17 mouse cellular contexts compared by ENCODE assay signal in genomic region chr12:118562226-118562625, GRCm38 (mm10).
DNase-seq lines count a peak whose midpoint lies in the region; ATAC-seq lines count a peak whose summit lies in the region.
"Had no signal": no experiment of that assay in that cellular context is flagged by ENCODE, and none has a peak within 500 bp of the region (broad histone marks: within the 10 kb centered on the region; RNA-seq: fewer than 3 reads in every experiment).

No protein-coding gene starts in this region.

- no peak overlapping the region for H3K4me3 ChIP-seq in embryonic facial prominence, embryonic 14.5 days (ENCODE audit: low read depth, low read length)
- H3K4me3 ChIP-seq in embryonic facial prominence, embryonic 10.5 days: no peak overlapping the region
- no peak overlapping the region for H3K4me3 ChIP-seq in midbrain, embryonic 16.5 days (ENCODE audit: low read depth, low read length)
- H3K4me3 ChIP-seq in midbrain, embryonic 13.5 days (replicated peaks): no peak overlapping the region
- H3K4me3 ChIP-seq: heart, adult 2 months; limb, embryonic 10.5 days had no signal

- no peak overlapping the region for H3K27ac ChIP-seq in embryonic facial prominence, embryonic 14.5 days (replicated peaks; ENCODE audit: low read depth, low read length)
- H3K27ac ChIP-seq in embryonic facial prominence, embryonic 10.5 days (replicated peaks): no peak overlapping the region
- no peak overlapping the region for H3K27ac ChIP-seq in midbrain, embryonic 16.5 days (ENCODE audit: low read length)
- H3K27ac ChIP-seq in midbrain, embryonic 13.5 days: no peak overlapping the region
- H3K27ac ChIP-seq: heart, adult 2 months; hindbrain, embryonic 14.5 days; limb, embryonic 10.5 days had no signal

- 15% methylated on average over 2 of the region's 2 CpGs for WGBS in embryonic facial prominence, embryonic 14.5 days
- 32% methylated on average over 2 of the region's 2 CpGs for WGBS in embryonic facial prominence, embryonic 10.5 days
- WGBS in midbrain, embryonic 16.5 days: 18% methylated on average over 2 of the region's 2 CpGs
- WGBS in midbrain, embryonic 13.5 days: 36% methylated on average over 2 of the region's 2 CpGs

- no peaks in the 10 kb centered on the region for H3K9me3 ChIP-seq in embryonic facial prominence, embryonic 14.5 days (ENCODE audit: control insufficient read depth, low read length)
- no peaks in the 10 kb centered on the region for H3K9me3 ChIP-seq in embryonic facial prominence, embryonic 10.5 days
- no peaks in the 10 kb centered on the region for H3K9me3 ChIP-seq in midbrain, embryonic 16.5 days (replicated peaks; ENCODE audit: control insufficient read depth, low read length, poor library complexity, severe bottlenecking)
- no peaks in the 10 kb centered on the region for H3K9me3 ChIP-seq in midbrain, embryonic 13.5 days
- H3K9me3 ChIP-seq: limb, embryonic 10.5 days had no signal

- H3K36me3 ChIP-seq in embryonic facial prominence, embryonic 14.5 days (ENCODE audit: control insufficient read depth, insufficient read depth, low read length): no peaks in the 10 kb centered on the region
- no peaks in the 10 kb centered on the region for H3K36me3 ChIP-seq in embryonic facial prominence, embryonic 10.5 days (replicated peaks)
- no peaks in the 10 kb centered on the region for H3K36me3 ChIP-seq in midbrain, embryonic 16.5 days (ENCODE audit: control insufficient read depth, insufficient read depth, low read length)
- no peaks in the 10 kb centered on the region for H3K36me3 ChIP-seq in midbrain, embryonic 13.5 days
- H3K36me3 ChIP-seq: limb, embryonic 10.5 days had no signal

- H3K27me3 ChIP-seq in embryonic facial prominence, embryonic 14.5 days (replicated peaks; ENCODE audit: control insufficient read depth, insufficient read depth, low read length): no peaks in the 10 kb centered on the region; the same call in none of the 2 replicates
- peaks cover 7% of the 10 kb centered on the region; the same call in 1 of the 2 replicates for H3K27me3 ChIP-seq in embryonic facial prominence, embryonic 10.5 days (replicated peaks; ENCODE audit: low read depth, poor library complexity, severe bottlenecking)
- no peaks in the 10 kb centered on the region for H3K27me3 ChIP-seq in midbrain, embryonic 16.5 days (ENCODE audit: control insufficient read depth, insufficient read depth, low read depth, low read length)
- no peaks in the 10 kb centered on the region for H3K27me3 ChIP-seq in midbrain, embryonic 13.5 days

- H3K9ac ChIP-seq in embryonic facial prominence, embryonic 14.5 days (ENCODE audit: low read depth, low read length): no peak overlapping the region
- no peak overlapping the region for H3K9ac ChIP-seq in midbrain, embryonic 16.5 days (ENCODE audit: low read depth, low read length)
- no peak overlapping the region for H3K9ac ChIP-seq in midbrain, embryonic 13.5 days (replicated peaks)
- H3K9ac ChIP-seq: hindbrain, embryonic 14.5 days had no signal

- DNase-seq in embryonic facial prominence, embryonic 14.5 days (ENCODE audit: low spot score): no peak
- DNase-seq in embryonic facial prominence, embryonic 10.5 days (ENCODE audit: low spot score): no peak
- DNase-seq in kidney, adult 9 months: peak; percentile 16
- no peak for DNase-seq in kidney, adult 18-20 months
- DNase-seq in yolk sac, embryonic 10.5 days (ENCODE audit: low spot score): peak; percentile 51
- DNase-seq in right cerebral cortex, postnatal 36 days (ENCODE audit: low spot score in 2 of 2): no peak
- DNase-seq: adrenal gland, postnatal 25 days; cerebellum, adult 8-10 months; heart, adult 2 months; lung, postnatal 14 days; right cerebral cortex, postnatal 14 days; thymus, postnatal 25 days had no signal

- no peak overlapping the region for H3K4me2 ChIP-seq in embryonic facial prominence, embryonic 14.5 days (ENCODE audit: low read depth, low read length)
- H3K4me2 ChIP-seq in midbrain, embryonic 16.5 days (ENCODE audit: low read length): no peak overlapping the region
- H3K4me2 ChIP-seq in midbrain, embryonic 13.5 days (replicated peaks): no peak overlapping the region
- H3K4me2 ChIP-seq: hindbrain, embryonic 14.5 days; midbrain, embryonic 11.5 days had no signal

- peaks cover 9% of the 10 kb centered on the region for H3K4me1 ChIP-seq in embryonic facial prominence, embryonic 14.5 days (ENCODE audit: control insufficient read depth, insufficient read depth, low read length)
- peaks cover 11% of the 10 kb centered on the region; the same call in 1 of the 2 replicates for H3K4me1 ChIP-seq in embryonic facial prominence, embryonic 10.5 days
- peaks cover 18% of the 10 kb centered on the region for H3K4me1 ChIP-seq in midbrain, embryonic 16.5 days (ENCODE audit: control insufficient read depth, insufficient read depth, low read length)
- peaks cover 11% of the 10 kb centered on the region for H3K4me1 ChIP-seq in midbrain, embryonic 13.5 days (replicated peaks)

- ATAC-seq in embryonic facial prominence, embryonic 14.5 days (ENCODE audit: low read depth): 0 out of 2 replicates have a peak, but pooled peaks have one; percentile 41
- 0 out of 2 replicates have a peak, but pooled peaks have one; percentile 34 for ATAC-seq in midbrain, embryonic 16.5 days
- ATAC-seq in midbrain, embryonic 13.5 days: no peak

Comparison
In these comparisons a context has a peak if more than half of its experiments do, and no peak if none do; other contexts are left out.
1. DNase-seq: peak in kidney, adult 9 months (single experiment) and yolk sac, embryonic 10.5 days (single experiment); none in embryonic facial prominence, embryonic 14.5 days (single experiment), embryonic facial prominence, embryonic 10.5 days (single experiment), kidney, adult 18-20 months (single experiment) and right cerebral cortex, postnatal 36 days (0 of 2).